ENCODE assay signal across 33 mouse cellular contexts in genomic region chr19:29391279-29391678, GRCm38 (mm10). TPM values are rescaled to one million over a fixed set of nuclear protein-coding genes. Genes with fewer than 3 reads are reported as not detected.
A peak's percentile ranks its signal among the peaks of the same experiment; 100 is the strongest.
DNase-seq lines count a peak whose midpoint lies in the region; ATAC-seq lines count a peak whose summit lies in the region.
"Had no signal": no experiment of that assay in that cellular context is flagged by ENCODE, and none has a peak within 500 bp of the region (broad histone marks: within the 10 kb centered on the region; RNA-seq: fewer than 3 reads in every experiment).

No protein-coding gene starts in this region.

- H3K4me1 ChIP-seq in forebrain, embryonic 11.5 days (replicated peaks; ENCODE audit: control insufficient read depth, insufficient read depth, low read length), result no peaks in the 10 kb centered on the region
- no peaks in the 10 kb centered on the region for H3K4me1 ChIP-seq in forebrain, embryonic 14.5 days (ENCODE audit: control insufficient read depth, insufficient read depth, low read length)
- H3K4me1 ChIP-seq: embryonic facial prominence, embryonic 13.5 days; forebrain, embryonic 10.5 days; heart, embryonic 13.5 days; limb, embryonic 12.5 days; midbrain, embryonic 15.5 days; neural tube, embryonic 12.5 days had no signal

- H3K9me3 ChIP-seq in forebrain, embryonic 11.5 days (ENCODE audit: control insufficient read depth, low read length), result no peaks in the 10 kb centered on the region
- no peaks in the 10 kb centered on the region for H3K9me3 ChIP-seq in forebrain, embryonic 14.5 days (replicated peaks; ENCODE audit: control insufficient read depth, low read length)
- H3K9me3 ChIP-seq: embryonic facial prominence, embryonic 13.5 days; forebrain, embryonic 10.5 days; G1E; heart, embryonic 13.5 days; limb, embryonic 12.5 days; midbrain, embryonic 15.5 days; neural tube, embryonic 12.5 days had no signal

- no peak overlapping the region for H3K9ac ChIP-seq in forebrain, embryonic 11.5 days (ENCODE audit: low read length)
- H3K9ac ChIP-seq in forebrain, embryonic 14.5 days (ENCODE audit: low read length), result no peak overlapping the region
- H3K9ac ChIP-seq: embryonic facial prominence, embryonic 13.5 days; forebrain, postnatal 0 days; heart, embryonic 13.5 days; hindbrain, embryonic 14.5 days; limb, embryonic 12.5 days; midbrain, embryonic 15.5 days; neural tube, embryonic 12.5 days had no signal

- DNase-seq in forebrain, embryonic 11.5 days (ENCODE audit: low spot score), result peak; percentile 3
- no peak for DNase-seq in forebrain, embryonic 14.5 days (ENCODE audit: low spot score)
- DNase-seq in splenic B cell, adult 2 months (ENCODE audit: low read depth, low spot score), result peak; percentile 63
- no peak for DNase-seq in spleen, adult 12 weeks (ENCODE audit: low spot score)
- DNase-seq in kidney, adult 9 months, result no peak
- DNase-seq in cerebellum, postnatal 4 days (ENCODE audit: low spot score in 2 of 2), result no peak
- DNase-seq: adrenal gland, postnatal 10 days; cerebellum, adult 11-12 months; cerebellum, adult 9-11 months; forebrain, postnatal 0 days; heart, postnatal 10 days; kidney, adult 18-20 months; kidney, postnatal 36 days; layer of hippocampus, postnatal 36 days; lung, postnatal 36 days; thymus, postnatal 14 days had no signal

- no peak overlapping the region for H3K4me2 ChIP-seq in forebrain, embryonic 11.5 days (ENCODE audit: low read depth, low read length, severe bottlenecking)
- H3K4me2 ChIP-seq in forebrain, embryonic 14.5 days (ENCODE audit: low read length), result no peak overlapping the region
- H3K4me2 ChIP-seq: embryonic facial prominence, embryonic 13.5 days; heart, embryonic 13.5 days; hindbrain, embryonic 14.5 days; limb, embryonic 12.5 days; liver, embryonic 11.5 days; midbrain, embryonic 15.5 days; neural tube, embryonic 12.5 days had no signal

- no peak overlapping the region for H3K4me3 ChIP-seq in forebrain, embryonic 11.5 days (ENCODE audit: low read depth, low read length)
- no peak overlapping the region for H3K4me3 ChIP-seq in forebrain, embryonic 14.5 days (ENCODE audit: low read depth, low read length)
- H3K4me3 ChIP-seq: embryonic facial prominence, embryonic 13.5 days; forebrain, embryonic 10.5 days; heart, embryonic 13.5 days; limb, embryonic 12.5 days; midbrain, embryonic 15.5 days; neural tube, embryonic 12.5 days had no signal

- no peak for ATAC-seq in forebrain, embryonic 11.5 days (replicated peaks; ENCODE audit: low FRiP score)
- ATAC-seq in forebrain, embryonic 14.5 days, result no peak
- ATAC-seq in CD4-positive, CD25-positive, alpha-beta regulatory T cell, adult 4 months, result peak; percentile 83
- ATAC-seq in inflammation-experienced regulatory T-cells, adult 6 months, result peak; percentile 61
- ATAC-seq: forebrain, postnatal 0 days; midbrain, embryonic 15.5 days had no signal

- H3K27me3 ChIP-seq in forebrain, embryonic 11.5 days (ENCODE audit: control insufficient read depth, insufficient read depth, low read length), result no peaks in the 10 kb centered on the region
- no peaks in the 10 kb centered on the region for H3K27me3 ChIP-seq in forebrain, embryonic 14.5 days (replicated peaks; ENCODE audit: control insufficient read depth, insufficient read depth, low read length)
- no peaks in the 10 kb centered on the region for H3K27me3 ChIP-seq in splenic B cell, adult 2 months (ENCODE audit: control insufficient read depth, insufficient read depth, low read length, poor library complexity, severe bottlenecking)
- H3K27me3 ChIP-seq: embryonic facial prominence, embryonic 13.5 days; heart, embryonic 13.5 days; limb, embryonic 12.5 days; midbrain, embryonic 15.5 days; neural tube, embryonic 12.5 days had no signal

- no peak overlapping the region for H3K27ac ChIP-seq in forebrain, embryonic 11.5 days (ENCODE audit: low read depth, low read length)
- H3K27ac ChIP-seq in forebrain, embryonic 14.5 days (ENCODE audit: low read depth, low read length), result no peak overlapping the region
- H3K27ac ChIP-seq: embryonic facial prominence, embryonic 13.5 days; forebrain, embryonic 10.5 days; heart, embryonic 13.5 days; hindbrain, embryonic 14.5 days; limb, embryonic 12.5 days; midbrain, embryonic 15.5 days; neural tube, embryonic 12.5 days had no signal

- H3K36me3 ChIP-seq in forebrain, embryonic 11.5 days (ENCODE audit: control insufficient read depth, insufficient read depth, low read length), result no peaks in the 10 kb centered on the region
- no peaks in the 10 kb centered on the region for H3K36me3 ChIP-seq in forebrain, embryonic 14.5 days (ENCODE audit: control insufficient read depth, insufficient read depth, low read length)
- H3K36me3 ChIP-seq in splenic B cell, adult 2 months (ENCODE audit: control insufficient read depth, insufficient read depth, low read length, poor library complexity, severe bottlenecking), result peaks cover 2% of the 10 kb centered on the region; the same call in 1 of the 2 replicates
- H3K36me3 ChIP-seq: embryonic facial prominence, embryonic 13.5 days; forebrain, embryonic 10.5 days; heart, embryonic 13.5 days; limb, embryonic 12.5 days; midbrain, embryonic 15.5 days; neural tube, embryonic 12.5 days had no signal

- WGBS in forebrain, embryonic 11.5 days, result 74% methylated on average over 4 of the region's 4 CpGs
- WGBS in forebrain, embryonic 14.5 days, result 86% methylated on average over 4 of the region's 4 CpGs

RNA-seq across cellular contexts. Expression of gene Pdcd1lg2, which starts 19.4 kb away (rescaled TPM):
- polyA plus RNA-seq in forebrain, embryonic 11.5 days (2014; fragmentation: Nextera tagmentation; extraction: Ambion mirVana), result not detected in 2 replicates
- not detected in 2 replicates for polyA plus RNA-seq in forebrain, embryonic 14.5 days (2014; fragmentation: Nextera tagmentation; extraction: Ambion mirVana)
- 10 to 100 TPM; 17.0 to 22.2 TPM for polyA plus RNA-seq in CD4-positive, CD25-positive, alpha-beta regulatory T cell, adult 4 months (2017; shearing (Covaris generic))
- 10 to 100 TPM; 20.5 to 29.0 (median 20.5) TPM for polyA plus RNA-seq in inflammation-experienced regulatory T-cells, adult 6 months (2017; shearing (Covaris generic))
- polyA plus RNA-seq: embryonic facial prominence, embryonic 13.5 days; forebrain, embryonic 10.5 days; forebrain, postnatal 0 days; gonadal fat pad, adult 2 months; heart, embryonic 13.5 days; intestine, embryonic 14.5 days; kidney, embryonic 16.5 days; limb, embryonic 12.5 days; liver, embryonic 11.5 days; lung, embryonic 16.5 days; midbrain, embryonic 15.5 days; neural tube, embryonic 12.5 days; stomach, embryonic 16.5 days had no signal

RNA-seq across cellular contexts. Expression of gene Cd274, which starts 24.0 kb away (rescaled TPM):
- 0.23 and 0.61 TPM in 2 replicates for polyA plus RNA-seq in forebrain, embryonic 11.5 days (2014; fragmentation: Nextera tagmentation; extraction: Ambion mirVana)
- 0.46 and 0.74 TPM in 2 replicates for polyA plus RNA-seq in forebrain, embryonic 14.5 days (2014; fragmentation: Nextera tagmentation; extraction: Ambion mirVana)
- 10 to 100 TPM; 42.4 to 62.2 TPM for polyA plus RNA-seq in CD4-positive, CD25-positive, alpha-beta regulatory T cell, adult 4 months (2017; shearing (Covaris generic))
- polyA plus RNA-seq in inflammation-experienced regulatory T-cells, adult 6 months (2017; shearing (Covaris generic)), result 10 to 100 TPM; 34.8 to 58.6 (median 47.4) TPM

RNA-seq across cellular contexts. Expression of gene Plgrkt, which starts 24.1 kb away (rescaled TPM):
- polyA plus RNA-seq in forebrain, embryonic 11.5 days (2014; fragmentation: Nextera tagmentation; extraction: Ambion mirVana), result 55.7 and 59.5 TPM in 2 replicates
- polyA plus RNA-seq in forebrain, embryonic 14.5 days (2014; fragmentation: Nextera tagmentation; extraction: Ambion mirVana), result 109 TPM in 2 replicates
- polyA plus RNA-seq in CD4-positive, CD25-positive, alpha-beta regulatory T cell, adult 4 months (2017; shearing (Covaris generic)), result 100 to 1,000 TPM; 221 to 250 TPM
- 100 to 1,000 TPM; 172 to 278 (median 216) TPM for polyA plus RNA-seq in inflammation-experienced regulatory T-cells, adult 6 months (2017; shearing (Covaris generic))

RNA-seq across cellular contexts. Expression of gene Rln1, which starts 56.8 kb away (rescaled TPM):
- polyA plus RNA-seq in forebrain, embryonic 11.5 days (2014; fragmentation: Nextera tagmentation; extraction: Ambion mirVana), result 0.79 and 0.99 TPM in 2 replicates
- polyA plus RNA-seq in forebrain, embryonic 14.5 days (2014; fragmentation: Nextera tagmentation; extraction: Ambion mirVana), result 3.9 and 4.0 TPM in 2 replicates
- not detected for polyA plus RNA-seq in CD4-positive, CD25-positive, alpha-beta regulatory T cell, adult 4 months (2017; shearing (Covaris generic))
- not detected for polyA plus RNA-seq in inflammation-experienced regulatory T-cells, adult 6 months (2017; shearing (Covaris generic))
- polyA plus RNA-seq: embryonic facial prominence, embryonic 13.5 days; G1E; gonadal fat pad, adult 2 months; liver, embryonic 11.5 days; liver, embryonic 16.5 days had no signal

Comparison
In these comparisons a context has a peak if more than half of its experiments do, and no peak if none do; other contexts are left out.
1. DNase-seq: peak in forebrain, embryonic 11.5 days (single experiment) and splenic B cell, adult 2 months (single experiment); none in forebrain, embryonic 14.5 days (single experiment), spleen, adult 12 weeks (single experiment), kidney, adult 9 months (single experiment) and cerebellum, postnatal 4 days (0 of 2).
2. ATAC-seq: peak in CD4-positive, CD25-positive, alpha-beta regulatory T cell, adult 4 months (single experiment) and inflammation-experienced regulatory T-cells, adult 6 months (single experiment); none in forebrain, embryonic 11.5 days (single experiment) and forebrain, embryonic 14.5 days (single experiment).
3. RNA of gene Pdcd1lg2, which starts 19.4 kb away (polyA plus RNA-seq): 17.0 to 22.2 TPM in CD4-positive, CD25-positive, alpha-beta regulatory T cell, adult 4 months and 20.5 to 29.0 TPM in inflammation-experienced regulatory T-cells, adult 6 months; not detected in forebrain, embryonic 11.5 days and not detected in forebrain, embryonic 14.5 days; every median in the first group is over 10 times any median in the second.
4. RNA of gene Cd274, which starts 24.0 kb away (polyA plus RNA-seq): 42.4 to 62.2 TPM in CD4-positive, CD25-positive, alpha-beta regulatory T cell, adult 4 months and 34.8 to 58.6 TPM in inflammation-experienced regulatory T-cells, adult 6 months; 0.46 to 0.74 TPM in forebrain, embryonic 14.5 days and 0.23 to 0.61 TPM in forebrain, embryonic 11.5 days; every median in the first group is over 10 times any median in the second.